Mouse (Mus musculus) MEL (cell line): Measurements from ENCODE around the gene Ndufa1. TPM values are rescaled to one million over a fixed set of nuclear protein-coding genes. Genes with fewer than 3 reads are reported as not detected.
"Not testable (repeated sequence)": the region's sequence is repeated elsewhere in the genome, so short reads cannot be mapped to it uniquely, and the experiment has no call there.

Experiments
- DNase-seq: peaks from one replicate; pipeline ENCODE4 v3.0.0; 2011; ENCODE audit warnings: low read depth, low spot score
- H3K27ac ChIP-seq: 2 replicates; pipeline ENCODE4 v1.5.1; 2012; ENCODE audit warnings: low read depth, mild to moderate bottlenecking, control low read depth, low read length, moderate library complexity; ENCODE audit not compliant: control insufficient read depth
- H3K27me3 ChIP-seq, 2 experiments: fragments of 150-350 bp in 1 of 2; sonication (generic) in 1 of 2; 2 replicates each; pipeline ENCODE4 v1.6.1; 2012; ENCODE audit warnings: low read length in 2 of 2, mild to moderate bottlenecking in 2 of 2, improper control_type of control experiment in 1 of 2, moderate library complexity in 1 of 2; ENCODE audit not compliant: insufficient read depth in 2 of 2, control insufficient read depth in 1 of 2
- H3K36me3 ChIP-seq, 2 experiments: 2 replicates each; pipeline ENCODE4 v1.6.1; 2012 to 2014; ENCODE audit warnings: low read length in 2 of 2, improper control_type of control experiment in 1 of 2, inconsistent platforms in 1 of 2, mild to moderate bottlenecking in 1 of 2; ENCODE audit not compliant: insufficient read depth in 2 of 2, control insufficient read depth in 1 of 2
- H3K4me1 ChIP-seq, 2 experiments: fragments of 150-350 bp in 1 of 2; sonication (generic) in 1 of 2; 2 replicates each; pipeline ENCODE4 v1.6.1; 2012; ENCODE audit warnings: low read length in 2 of 2, improper control_type of control experiment in 1 of 2, mild to moderate bottlenecking in 1 of 2; ENCODE audit not compliant: insufficient read depth in 2 of 2, control insufficient read depth in 1 of 2
- H3K4me3 ChIP-seq, 2 experiments: fragments of 150-350 bp in 1 of 2; sonication (generic) in 1 of 2; 2 replicates each; pipeline ENCODE4 v1.5.1; 2012; ENCODE audit warnings: low read depth in 2 of 2, low read length in 2 of 2, mild to moderate bottlenecking in 2 of 2, moderate library complexity in 2 of 2, control low read depth in 1 of 2, improper control_type of control experiment in 1 of 2; ENCODE audit not compliant: control insufficient read depth in 1 of 2, insufficient read depth in 1 of 2
- H3K79me2 ChIP-seq: 2 replicates; pipeline ENCODE4 v1.6.1; 2012; ENCODE audit warnings: mild to moderate bottlenecking, low read length, moderate library complexity; ENCODE audit not compliant: control insufficient read depth, poor library complexity, insufficient read depth
- H3K9ac ChIP-seq: 2 replicates; pipeline ENCODE4 v1.6.1; 2012; ENCODE audit warnings: low read depth, mild to moderate bottlenecking, control low read depth, low read length, moderate library complexity; ENCODE audit not compliant: control insufficient read depth, poor library complexity, severe bottlenecking
- H3K9me3 ChIP-seq: fragments of 150-350 bp; sonication (generic); replicated peaks from 2 replicates; pipeline ENCODE4 v1.6.1; 2012; ENCODE audit warnings: mild to moderate bottlenecking, low read length, improper control_type of control experiment, moderate library complexity; ENCODE audit not compliant: insufficient read depth
- CTCF ChIP-seq, 3 experiments: IDR thresholded peaks in 2 of 3; conservative IDR thresholded peaks in 1 of 3; 2 replicates each; pipeline ENCODE4 v1.5.1; 2011 to 2012; ENCODE audit warnings: low read length in 3 of 3, low read depth in 2 of 3, mild to moderate bottlenecking in 2 of 3, improper control_type of control experiment in 1 of 3, inconsistent platforms in 1 of 3, mixed read lengths in 1 of 3, moderate library complexity in 1 of 3; ENCODE audit not compliant: control insufficient read depth in 1 of 3, insufficient read depth in 1 of 3, poor library complexity in 1 of 3, severe bottlenecking in 1 of 3
- JUND ChIP-seq: IDR thresholded peaks from 2 replicates; pipeline ENCODE4 v1.6.1; 2011; ENCODE audit warnings: low read depth, mild to moderate bottlenecking, improper control_type of control experiment, low read length
- MAFK ChIP-seq: IDR thresholded peaks from 2 replicates; pipeline ENCODE4 v1.6.1; 2011; ENCODE audit warnings: low read depth, mild to moderate bottlenecking, low read length, improper control_type of control experiment, borderline replicate concordance
- MEF2A ChIP-seq: IDR thresholded peaks from 2 replicates; pipeline ENCODE4 v1.6.1; 2014; ENCODE audit warnings: low read depth, mild to moderate bottlenecking, inconsistent platforms, low read length, improper control_type of control experiment; ENCODE audit not compliant: poor library complexity, insufficient replicate concordance, severe bottlenecking; ENCODE audit errors: extremely low read depth
- POLR2A ChIP-seq, 2 experiments: IDR thresholded peaks; 2 replicates each; pipeline ENCODE4 v1.6.1; 2011 to 2012; ENCODE audit warnings: low read length in 2 of 2, mild to moderate bottlenecking in 2 of 2, control low read depth in 1 of 2, improper control_type of control experiment in 1 of 2, low read depth in 1 of 2, moderate library complexity in 1 of 2; ENCODE audit not compliant: control insufficient read depth in 1 of 2, insufficient read depth in 1 of 2, poor library complexity in 1 of 2
- RAD21 ChIP-seq: IDR thresholded peaks from 2 replicates; pipeline ENCODE4 v1.6.1; 2011; ENCODE audit warnings: mild to moderate bottlenecking, low read depth, low read length, improper control_type of control experiment
- SMC3 ChIP-seq: IDR thresholded peaks from 2 replicates; pipeline ENCODE4 v1.6.1; 2011; ENCODE audit warnings: low read depth, low read length, improper control_type of control experiment
- USF2 ChIP-seq, 2 experiments: IDR thresholded peaks; 2 replicates each; pipeline ENCODE4 v1.6.1; 2011 to 2012; ENCODE audit warnings: improper control_type of control experiment in 2 of 2, low read length in 2 of 2, borderline replicate concordance in 1 of 2, inconsistent platforms in 1 of 2, low read depth in 1 of 2, mild to moderate bottlenecking in 1 of 2; ENCODE audit not compliant: insufficient read depth in 1 of 2
- ZKSCAN1 ChIP-seq: IDR thresholded peaks from 2 replicates; pipeline ENCODE4 v1.6.1; 2012; ENCODE audit warnings: low read depth, mild to moderate bottlenecking, inconsistent platforms, low read length, improper control_type of control experiment, moderate library complexity
- polyA plus RNA-seq, 2 experiments: library from polyadenylated mRNA; stranded (reverse) in 1 of 2; unstranded in 1 of 2; fragments of >175 nt in 1 of 2; fragments of >200 nt in 1 of 2; gene quantifications; 2 replicates each; pipeline versions ENCODE4 v1.2.1 to v1.2.4; 2012; ENCODE audit warnings: low replicate concordance in 2 of 2, low read depth in 1 of 2; ENCODE audit not compliant: insufficient read length in 2 of 2, insufficient read depth in 1 of 2, missing spikeins in 1 of 2
- total RNA-seq: library from RNA; depleted of rRNA; stranded (reverse); fragments of 300-350 nt; gene quantifications from 2 replicates; pipeline ENCODE4 v1.2.3, GENCODE M21; 2012

Ndufa1 gene
- total and polyA plus RNA-seq, 3 experiments, result 245 to 341 TPM; not detected in 1

DNA sequence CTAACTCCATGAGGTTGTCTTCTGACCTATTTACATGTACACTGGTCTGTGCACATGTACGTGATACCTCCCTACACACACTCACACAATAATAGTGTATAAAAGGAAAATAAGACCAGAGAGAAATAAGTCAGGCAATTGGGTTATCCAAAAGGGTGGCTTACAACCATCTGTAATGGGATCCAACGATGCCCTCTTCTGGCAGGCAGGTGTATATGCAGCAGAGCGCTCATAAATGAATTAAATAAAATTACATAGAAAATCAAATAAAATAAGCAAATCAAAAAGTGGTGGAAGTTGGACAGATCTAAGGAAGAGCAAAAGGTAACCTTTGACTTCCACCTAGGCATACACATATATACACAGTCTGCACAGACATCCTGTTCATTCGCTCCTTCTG, 33.1 kb downstream of the Ndufa1 start:
- peak; percentile 44 for DNase-seq
- Histone ChIP-seq H3K4me3 (no peak overlapping the region), H3K9me3 (no peaks in the 10 kb centered on the region), H3K27me3 (no peaks in the 10 kb centered on the region), H3K9ac (no peak overlapping the region), H3K27ac (no peak overlapping the region), H3K36me3 (peaks cover 0 to 1% of the 10 kb centered on the region in 2 experiments; a peak in 1 of 4 replicates), H3K4me1 (no peaks in the 10 kb centered on the region)
- TF ChIP-seq ZKSCAN1 (no peak), POLR2A (IDR thresholded peaks at IDR 0.05; ENCODE audit: control insufficient read depth in 1 of 2, insufficient read depth in 1 of 2, low read depth in 1 of 2, low read length in 2 of 2, poor library complexity in 1 of 2) (no peak), JUND (no peak), CTCF (IDR thresholded peaks at IDR 0.05 in 2 of 3, conservative IDR thresholded peaks at IDR 0.05 in 1 of 3; ENCODE audit: control insufficient read depth in 1 of 3, insufficient read depth in 1 of 3, low read depth in 2 of 3, low read length in 3 of 3, poor library complexity in 1 of 3, severe bottlenecking in 1 of 3) (peak; percentile 39 to 42 (median 41)), RAD21 (peak; percentile 20), USF2 (IDR thresholded peaks at IDR 0.05; ENCODE audit: borderline replicate concordance in 1 of 2, insufficient read depth in 1 of 2, low read depth in 1 of 2, low read length in 2 of 2) (no peak)
- TF ChIP-seq, all 39 proteins: peak for 2
- no peaks in the 10 kb centered on the region for H3K79me2 ChIP-seq

DNA sequence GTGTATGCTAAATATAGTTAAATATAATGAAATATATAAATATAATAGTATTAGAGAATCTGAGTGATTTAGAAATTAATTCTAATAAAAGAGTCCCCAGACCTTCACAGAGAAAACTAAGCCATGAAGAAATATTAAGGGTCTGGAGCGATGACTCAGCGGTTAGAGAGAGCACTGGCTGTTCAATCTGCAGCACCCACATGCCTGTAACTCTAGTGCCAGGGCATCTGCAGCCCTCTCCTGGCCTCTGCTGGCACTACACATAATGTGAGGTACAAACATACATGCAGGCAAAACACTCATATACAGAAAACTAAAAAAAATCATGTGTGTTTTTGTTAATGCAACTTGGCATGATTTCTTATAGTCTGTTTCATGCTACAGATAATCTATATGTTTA, 46.0 kb downstream of the Ndufa1 start:
- Histone ChIP-seq H3K27ac (no peak overlapping the region), H3K4me1 (no peaks in the 10 kb centered on the region), H3K36me3 (peaks cover 0 to 6% of the 10 kb centered on the region in 2 experiments; a peak in 2 of 4 replicates), H3K4me3 (no peak overlapping the region), H3K79me2 (no peaks in the 10 kb centered on the region), H3K9ac (no peak overlapping the region), H3K27me3 (no peaks in the 10 kb centered on the region), H3K9me3 (no peaks in the 10 kb centered on the region)
- TF ChIP-seq SMC3 (0 out of 2 replicates have a peak, but pooled peaks have one; percentile 20), MAFK (peak; percentile 66; the same call in 1 of the 2 replicates), CTCF (IDR thresholded peaks at IDR 0.05 in 2 of 3, conservative IDR thresholded peaks at IDR 0.05 in 1 of 3; ENCODE audit: control insufficient read depth in 1 of 3, insufficient read depth in 1 of 3, low read depth in 2 of 3, low read length in 3 of 3, poor library complexity in 1 of 3, severe bottlenecking in 1 of 3) (peak in 2 of 3 experiments; percentile 24 to 48; a peak in 3 of 6 replicates), MEF2A (no peak), RAD21 (peak; percentile 28)
- DNase-seq, result peak; percentile 68

DNA sequence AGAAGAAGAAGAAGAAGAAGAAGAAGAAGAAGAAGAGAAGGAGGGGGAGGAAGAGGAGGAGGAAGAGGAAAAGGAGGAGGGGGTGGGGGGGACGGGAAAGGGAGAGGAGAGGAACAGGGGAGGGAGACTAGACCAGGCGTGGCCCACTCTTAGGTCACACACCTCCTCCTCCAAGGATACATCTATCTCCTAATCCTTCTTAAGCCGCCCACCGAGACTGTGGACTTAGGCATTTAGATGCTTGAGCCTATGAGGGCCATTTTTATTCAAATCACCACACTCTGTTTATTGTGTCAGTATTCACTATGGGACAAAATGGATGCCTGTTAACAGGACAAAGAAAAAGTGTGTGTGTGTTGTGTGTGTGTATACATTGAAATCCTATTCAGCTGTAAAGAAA, 46.5 kb downstream of the Ndufa1 start:
- not testable (repeated sequence) for H3K4me1 ChIP-seq, H3K9ac ChIP-seq, H3K27ac ChIP-seq, H3K27me3 ChIP-seq, H3K79me2 ChIP-seq, H3K9me3 ChIP-seq, DNase-seq, H3K4me3 ChIP-seq, H3K36me3 ChIP-seq
